Mouse (Mus musculus) MEL (cell line): ENCODE results near the gene Dmac2. TPM values are rescaled to one million over a fixed set of nuclear protein-coding genes. Genes with fewer than 3 reads are reported as not detected.

ENCODE experiments used
- DNase-seq: peaks from one replicate; pipeline ENCODE4 v3.0.0; 2011; ENCODE audit warnings: low read depth, low spot score
- H3K27ac ChIP-seq: 2 replicates; pipeline ENCODE4 v1.5.1; 2012; ENCODE audit warnings: low read depth, mild to moderate bottlenecking, control low read depth, low read length, moderate library complexity; ENCODE audit not compliant: control insufficient read depth
- H3K27me3 ChIP-seq, 2 experiments: fragments of 150-350 bp in 1 of 2; sonication (generic) in 1 of 2; 2 replicates each; pipeline ENCODE4 v1.6.1; 2012; ENCODE audit warnings: low read length in 2 of 2, mild to moderate bottlenecking in 2 of 2, improper control_type of control experiment in 1 of 2, moderate library complexity in 1 of 2; ENCODE audit not compliant: insufficient read depth in 2 of 2, control insufficient read depth in 1 of 2
- H3K36me3 ChIP-seq, 2 experiments: 2 replicates each; pipeline ENCODE4 v1.6.1; 2012 to 2014; ENCODE audit warnings: low read length in 2 of 2, improper control_type of control experiment in 1 of 2, inconsistent platforms in 1 of 2, mild to moderate bottlenecking in 1 of 2; ENCODE audit not compliant: insufficient read depth in 2 of 2, control insufficient read depth in 1 of 2
- H3K4me1 ChIP-seq, 2 experiments: fragments of 150-350 bp in 1 of 2; sonication (generic) in 1 of 2; 2 replicates each; pipeline ENCODE4 v1.6.1; 2012; ENCODE audit warnings: low read length in 2 of 2, improper control_type of control experiment in 1 of 2, mild to moderate bottlenecking in 1 of 2; ENCODE audit not compliant: insufficient read depth in 2 of 2, control insufficient read depth in 1 of 2
- H3K4me3 ChIP-seq, 2 experiments: fragments of 150-350 bp in 1 of 2; sonication (generic) in 1 of 2; 2 replicates each; pipeline ENCODE4 v1.5.1; 2012; ENCODE audit warnings: low read depth in 2 of 2, low read length in 2 of 2, mild to moderate bottlenecking in 2 of 2, moderate library complexity in 2 of 2, control low read depth in 1 of 2, improper control_type of control experiment in 1 of 2; ENCODE audit not compliant: control insufficient read depth in 1 of 2, insufficient read depth in 1 of 2
- H3K79me2 ChIP-seq: 2 replicates; pipeline ENCODE4 v1.6.1; 2012; ENCODE audit warnings: mild to moderate bottlenecking, low read length, moderate library complexity; ENCODE audit not compliant: control insufficient read depth, poor library complexity, insufficient read depth
- H3K9ac ChIP-seq: 2 replicates; pipeline ENCODE4 v1.6.1; 2012; ENCODE audit warnings: low read depth, mild to moderate bottlenecking, control low read depth, low read length, moderate library complexity; ENCODE audit not compliant: control insufficient read depth, poor library complexity, severe bottlenecking
- H3K9me3 ChIP-seq: fragments of 150-350 bp; sonication (generic); replicated peaks from 2 replicates; pipeline ENCODE4 v1.6.1; 2012; ENCODE audit warnings: mild to moderate bottlenecking, low read length, improper control_type of control experiment, moderate library complexity; ENCODE audit not compliant: insufficient read depth
- CHD1 ChIP-seq: IDR thresholded peaks from 2 replicates; pipeline ENCODE4 v1.6.1; 2012; ENCODE audit warnings: low read depth, mild to moderate bottlenecking, inconsistent platforms, low read length, improper control_type of control experiment
- CHD2 ChIP-seq: IDR thresholded peaks from 2 replicates; pipeline ENCODE4 v1.6.1; 2011; ENCODE audit warnings: low read length, improper control_type of control experiment
- CTCF ChIP-seq, 3 experiments: IDR thresholded peaks in 2 of 3; conservative IDR thresholded peaks in 1 of 3; 2 replicates each; pipeline ENCODE4 v1.5.1; 2011 to 2012; ENCODE audit warnings: low read length in 3 of 3, low read depth in 2 of 3, mild to moderate bottlenecking in 2 of 3, improper control_type of control experiment in 1 of 3, inconsistent platforms in 1 of 3, mixed read lengths in 1 of 3, moderate library complexity in 1 of 3; ENCODE audit not compliant: control insufficient read depth in 1 of 3, insufficient read depth in 1 of 3, poor library complexity in 1 of 3, severe bottlenecking in 1 of 3
- ELF1 ChIP-seq: IDR thresholded peaks from 2 replicates; pipeline ENCODE4 v1.6.1; 2014; ENCODE audit warnings: low read depth, mild to moderate bottlenecking, inconsistent platforms, low read length, improper control_type of control experiment, moderate library complexity
- ETS1 ChIP-seq: IDR thresholded peaks from 2 replicates; pipeline ENCODE4 v1.6.1; 2012; ENCODE audit warnings: low read depth, mild to moderate bottlenecking, inconsistent platforms, low read length, improper control_type of control experiment, moderate library complexity
- GABPA ChIP-seq: IDR thresholded peaks from 2 replicates; pipeline ENCODE4 v1.6.1; 2012; ENCODE audit warnings: low read depth, mild to moderate bottlenecking, inconsistent platforms, low read length, improper control_type of control experiment, moderate library complexity
- HCFC1 ChIP-seq: IDR thresholded peaks from 2 replicates; pipeline ENCODE4 v1.6.1; 2012; ENCODE audit warnings: low read depth, mild to moderate bottlenecking, inconsistent platforms, low read length, improper control_type of control experiment, moderate library complexity
- JUND ChIP-seq: IDR thresholded peaks from 2 replicates; pipeline ENCODE4 v1.6.1; 2011; ENCODE audit warnings: low read depth, mild to moderate bottlenecking, improper control_type of control experiment, low read length
- MXI1 ChIP-seq: IDR thresholded peaks from 2 replicates; pipeline ENCODE4 v1.6.1; 2011; ENCODE audit warnings: mild to moderate bottlenecking, low read depth, low read length, improper control_type of control experiment
- MYC ChIP-seq: IDR thresholded peaks from 2 replicates; pipeline ENCODE4 v1.6.1; 2011; ENCODE audit warnings: low read depth, mild to moderate bottlenecking, low read length, improper control_type of control experiment, moderate library complexity
- NRF1 ChIP-seq: IDR thresholded peaks from 2 replicates; pipeline ENCODE4 v1.6.1; 2014; ENCODE audit warnings: low read depth, mild to moderate bottlenecking, inconsistent platforms, low read length, improper control_type of control experiment, moderate library complexity; ENCODE audit not compliant: poor library complexity, insufficient read depth, severe bottlenecking
- POLR2AphosphoS2 ChIP-seq: IDR thresholded peaks from 2 replicates; pipeline ENCODE4 v1.6.1; 2011; ENCODE audit warnings: low read length, improper control_type of control experiment
- POLR2AphosphoS5 ChIP-seq: IDR thresholded peaks from 2 replicates; pipeline ENCODE4 v1.6.1; 2012; ENCODE audit warnings: low read depth, borderline replicate concordance, mild to moderate bottlenecking, inconsistent platforms, low read length, moderate library complexity, mixed read lengths
- RAD21 ChIP-seq: IDR thresholded peaks from 2 replicates; pipeline ENCODE4 v1.6.1; 2011; ENCODE audit warnings: mild to moderate bottlenecking, low read depth, low read length, improper control_type of control experiment
- TAL1 ChIP-seq: IDR thresholded peaks from 2 replicates; pipeline ENCODE4 v1.6.1; 2012; ENCODE audit warnings: mild to moderate bottlenecking, inconsistent platforms, low read length, moderate library complexity, mixed read lengths
- TCF12 ChIP-seq: IDR thresholded peaks from 2 replicates; pipeline ENCODE4 v1.6.1; 2014; ENCODE audit warnings: low read depth, mild to moderate bottlenecking, inconsistent platforms, low read length, improper control_type of control experiment, moderate library complexity
- UBTF ChIP-seq: IDR thresholded peaks from 2 replicates; pipeline ENCODE4 v1.6.1; 2012; ENCODE audit warnings: low read depth, mild to moderate bottlenecking, inconsistent platforms, low read length, improper control_type of control experiment, moderate library complexity, borderline replicate concordance; ENCODE audit not compliant: insufficient read depth
- USF1 ChIP-seq: IDR thresholded peaks from 2 replicates; pipeline ENCODE4 v1.6.1; 2014; ENCODE audit warnings: low read depth, mild to moderate bottlenecking, inconsistent platforms, low read length, improper control_type of control experiment, moderate library complexity
- USF2 ChIP-seq, 2 experiments: IDR thresholded peaks; 2 replicates each; pipeline ENCODE4 v1.6.1; 2011 to 2012; ENCODE audit warnings: improper control_type of control experiment in 2 of 2, low read length in 2 of 2, borderline replicate concordance in 1 of 2, inconsistent platforms in 1 of 2, low read depth in 1 of 2, mild to moderate bottlenecking in 1 of 2; ENCODE audit not compliant: insufficient read depth in 1 of 2
- ZKSCAN1 ChIP-seq: IDR thresholded peaks from 2 replicates; pipeline ENCODE4 v1.6.1; 2012; ENCODE audit warnings: low read depth, mild to moderate bottlenecking, inconsistent platforms, low read length, improper control_type of control experiment, moderate library complexity
- ZMIZ1 ChIP-seq: IDR thresholded peaks from 2 replicates; pipeline ENCODE4 v1.6.1; 2012; ENCODE audit warnings: low read depth, mild to moderate bottlenecking, inconsistent platforms, low read length, improper control_type of control experiment, moderate library complexity
- ZNF384 ChIP-seq: IDR thresholded peaks from 2 replicates; pipeline ENCODE4 v1.6.1; 2012; ENCODE audit warnings: low read depth, mild to moderate bottlenecking, inconsistent platforms, low read length, improper control_type of control experiment
- polyA plus RNA-seq, 2 experiments: library from polyadenylated mRNA; stranded (reverse) in 1 of 2; unstranded in 1 of 2; fragments of >175 nt in 1 of 2; fragments of >200 nt in 1 of 2; gene quantifications; 2 replicates each; pipeline versions ENCODE4 v1.2.1 to v1.2.4; 2012; ENCODE audit warnings: low replicate concordance in 2 of 2, low read depth in 1 of 2; ENCODE audit not compliant: insufficient read length in 2 of 2, insufficient read depth in 1 of 2, missing spikeins in 1 of 2
- total RNA-seq: library from RNA; depleted of rRNA; stranded (reverse); fragments of 300-350 nt; gene quantifications from 2 replicates; pipeline ENCODE4 v1.2.3, GENCODE M21; 2012

Gene Dmac2
- total and polyA plus RNA-seq, 3 experiments: 14.8 to 32.8 TPM; not detected in 1

DNA sequence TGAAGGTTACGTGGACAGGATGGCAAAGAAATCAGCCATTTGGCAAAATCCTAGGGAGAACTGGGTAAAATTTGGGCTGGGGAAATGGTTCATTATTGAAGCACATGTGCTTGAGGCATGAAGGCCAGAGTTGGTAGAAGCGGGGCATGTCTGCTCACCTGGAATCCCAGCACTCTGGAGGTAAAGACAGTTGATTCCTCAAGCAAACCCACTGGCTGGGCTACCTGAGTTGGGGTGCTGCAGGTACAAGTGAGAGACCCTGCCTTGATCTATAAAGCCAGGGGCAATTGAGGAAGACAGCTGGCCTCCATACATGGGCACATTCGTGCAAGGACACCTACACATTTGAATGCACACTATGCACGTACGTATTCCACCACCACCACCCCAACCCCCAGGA is 887 bp downstream of the Dmac2 start:
- no peak overlapping the region; the same call in 1 of the 2 replicates for H3K9ac ChIP-seq

DNA sequence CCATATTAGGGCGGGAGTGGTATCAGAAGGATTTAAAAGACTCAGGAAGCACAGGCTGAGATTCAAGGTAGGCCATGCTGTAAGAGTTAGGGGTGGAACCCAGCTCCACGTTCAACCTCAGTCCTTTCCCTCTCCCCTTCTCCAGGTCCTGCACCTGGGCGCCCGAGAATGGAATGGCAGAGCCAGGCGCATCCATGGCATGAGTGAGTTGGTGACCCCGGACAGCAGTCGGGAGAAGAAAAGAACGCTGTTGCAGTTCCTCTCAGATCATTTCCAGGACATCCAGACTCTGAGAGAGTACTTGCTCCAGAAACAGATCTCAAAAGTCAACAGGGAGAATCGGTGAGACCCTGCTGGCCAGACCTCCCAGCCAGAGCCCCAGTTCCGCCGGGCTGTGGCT is 1.5 kb downstream of the Dmac2 start:
- Histone ChIP-seq H3K4me3 (no peak overlapping the region), H3K9me3 (no peaks in the 10 kb centered on the region), H3K9ac (no peak overlapping the region), H3K79me2 (no peaks in the 10 kb centered on the region; the same call in 1 of the 2 replicates), H3K4me1 (peaks cover 2 to 17% of the 10 kb centered on the region in 2 experiments; a peak in 3 of 4 replicates), H3K27me3 (no peaks in the 10 kb centered on the region), H3K27ac (no peak overlapping the region), H3K36me3 (peaks cover 0 to 4% of the 10 kb centered on the region in 2 experiments; a peak in 2 of 4 replicates)
- no peak for TF ChIP-seq POLR2AphosphoS5
- TF ChIP-seq TAL1: no peak
- no peak for TF ChIP-seq CTCF (IDR thresholded peaks at IDR 0.05 in 2 of 3, conservative IDR thresholded peaks at IDR 0.05 in 1 of 3; ENCODE audit: control insufficient read depth in 1 of 3, insufficient read depth in 1 of 3, low read depth in 2 of 3, low read length in 3 of 3, poor library complexity in 1 of 3, severe bottlenecking in 1 of 3)
- no peak for TF ChIP-seq USF1
- no peak for TF ChIP-seq NRF1
- no peak for TF ChIP-seq TCF12
- TF ChIP-seq ETS1: no peak
- no peak for TF ChIP-seq RAD21
- TF ChIP-seq USF2 (IDR thresholded peaks at IDR 0.05; ENCODE audit: borderline replicate concordance in 1 of 2, insufficient read depth in 1 of 2, low read depth in 1 of 2, low read length in 2 of 2): no peak
- TF ChIP-seq CHD2: no peak
- TF ChIP-seq ZNF384: no peak
- DNase-seq: no peak

More for the DNA sequence above, 887 bp downstream of the Dmac2 start:
- Histone ChIP-seq H3K4me3 (no peak overlapping the region), H3K9me3 (no peaks in the 10 kb centered on the region), H3K79me2 (no peaks in the 10 kb centered on the region; the same call in 1 of the 2 replicates), H3K36me3 (peaks cover 0 to 4% of the 10 kb centered on the region in 2 experiments; a peak in 2 of 4 replicates), H3K27ac (no peak overlapping the region)
- no peak for TF ChIP-seq UBTF
- TF ChIP-seq JUND: no peak
- no peak for TF ChIP-seq ETS1
- TF ChIP-seq MYC: no peak
- no peak for TF ChIP-seq ELF1
- no peak for TF ChIP-seq HCFC1
- TF ChIP-seq ZNF384: no peak
- no peak for TF ChIP-seq NRF1
- TF ChIP-seq POLR2AphosphoS2: no peak
- TF ChIP-seq CHD1: no peak
- TF ChIP-seq ZMIZ1: no peak
- no peak for TF ChIP-seq USF2 (IDR thresholded peaks at IDR 0.05; ENCODE audit: borderline replicate concordance in 1 of 2, insufficient read depth in 1 of 2, low read depth in 1 of 2, low read length in 2 of 2)
- TF ChIP-seq GABPA: no peak
- no peak for TF ChIP-seq MXI1
- no peak for TF ChIP-seq ZKSCAN1
- TF ChIP-seq, all 39 proteins: peak for 0
- no peaks in the 10 kb centered on the region for H3K27me3 ChIP-seq
- DNase-seq: no peak
- peaks cover 2 to 20% of the 10 kb centered on the region in 2 experiments; a peak in 3 of 4 replicates for H3K4me1 ChIP-seq
